Mouse (Mus musculus): Measurements from ENCODE around the gene Cldn1. TPM values are rescaled to one million over a fixed set of nuclear protein-coding genes. Genes with fewer than 3 reads are reported as not detected.

Cldn1 gene
- total and polyA plus RNA-seq, 2 experiments = 39.0 to 40.3 TPM

GRCm38 (mm10) chr16:26360694-26361093 is 10.9 kb downstream of the Cldn1 start:
- no peak overlapping the region for H3K9ac ChIP-seq (ENCODE audit: low read depth, low read length)
- WGBS = 90% methylated on average over 3 of the region's 3 CpGs
- H3K27me3 ChIP-seq (ENCODE audit: control insufficient read depth, insufficient read depth, low read length) = no peaks in the 10 kb centered on the region
- no peak overlapping the region for H3K4me3 ChIP-seq (ENCODE audit: insufficient read depth, low read depth, low read length)
- DNase-seq (ENCODE audit: extremely low read depth, low read depth, low spot score) = no peak
- peaks cover 20% of the 10 kb centered on the region for H3K36me3 ChIP-seq (ENCODE audit: control insufficient read depth, insufficient read depth, low read length)
- H3K4me1 ChIP-seq (ENCODE audit: control insufficient read depth, insufficient read depth, low read length) = peaks cover 16% of the 10 kb centered on the region; the same call in 1 of the 2 replicates
- H3K79me2 ChIP-seq (ENCODE audit: control insufficient read depth, insufficient read depth, low read length) = no peaks in the 10 kb centered on the region; the same call in 1 of the 2 replicates
- H3K27ac ChIP-seq (replicated peaks; ENCODE audit: insufficient read depth, low read depth, low read length) = no peak overlapping the region
- no peak for TF ChIP-seq POLR2A (IDR thresholded peaks at IDR 0.05; ENCODE audit: extremely low read depth, insufficient read depth, low read length)
- TF ChIP-seq CTCF (IDR thresholded peaks at IDR 0.05; ENCODE audit: low read depth, low read length) = no peak

GRCm38 (mm10) chr16:26359619-26360018 is 12.0 kb downstream of the Cldn1 start:
- no peaks in the 10 kb centered on the region for H3K79me2 ChIP-seq (ENCODE audit: control insufficient read depth, insufficient read depth, low read length)
- H3K4me1 ChIP-seq (ENCODE audit: control insufficient read depth, insufficient read depth, low read length) = peaks cover 16% of the 10 kb centered on the region; the same call in 1 of the 2 replicates
- H3K27me3 ChIP-seq (ENCODE audit: control insufficient read depth, insufficient read depth, low read length) = no peaks in the 10 kb centered on the region
- DNase-seq (ENCODE audit: extremely low read depth, low read depth, low spot score) = peak; percentile 41
- H3K36me3 ChIP-seq (ENCODE audit: control insufficient read depth, insufficient read depth, low read length) = peaks cover 19% of the 10 kb centered on the region
- no peak overlapping the region for H3K9ac ChIP-seq (ENCODE audit: low read depth, low read length)
- 63% methylated on average over 4 of the region's 4 CpGs for WGBS
- peak overlapping the region; percentile 93 for H3K27ac ChIP-seq (replicated peaks; ENCODE audit: insufficient read depth, low read depth, low read length)
- TF ChIP-seq POLR2A (IDR thresholded peaks at IDR 0.05; ENCODE audit: extremely low read depth, insufficient read depth, low read length) (no peak), CTCF (IDR thresholded peaks at IDR 0.05; ENCODE audit: low read depth, low read length) (no peak)
- no peak overlapping the region for H3K4me3 ChIP-seq (ENCODE audit: insufficient read depth, low read depth, low read length)

GRCm38 (mm10) chr16:26358898-26359297 is 12.7 kb downstream of the Cldn1 start:
- Histone ChIP-seq H3K4me1 (ENCODE audit: control insufficient read depth, insufficient read depth, low read length) (peaks cover 16% of the 10 kb centered on the region; the same call in 1 of the 2 replicates), H3K9ac (ENCODE audit: low read depth, low read length) (no peak overlapping the region), H3K4me3 (ENCODE audit: insufficient read depth, low read depth, low read length) (no peak overlapping the region), H3K27ac (replicated peaks; ENCODE audit: insufficient read depth, low read depth, low read length) (peak overlapping the region; percentile 97), H3K27me3 (ENCODE audit: control insufficient read depth, insufficient read depth, low read length) (no peaks in the 10 kb centered on the region), H3K36me3 (ENCODE audit: control insufficient read depth, insufficient read depth, low read length) (peaks cover 17% of the 10 kb centered on the region), H3K79me2 (ENCODE audit: control insufficient read depth, insufficient read depth, low read length) (no peaks in the 10 kb centered on the region)
- WGBS = 22% methylated on average over 5 of the region's 5 CpGs
- DNase-seq (ENCODE audit: extremely low read depth, low read depth, low spot score) = peak; percentile 91
- TF ChIP-seq POLR2A (IDR thresholded peaks at IDR 0.05; ENCODE audit: extremely low read depth, insufficient read depth, low read length) (no peak), CTCF (IDR thresholded peaks at IDR 0.05; ENCODE audit: low read depth, low read length) (no peak)

GRCm38 (mm10) chr16:26357863-26358780 is 13.5 kb downstream of the Cldn1 start:
- DNase-seq (ENCODE audit: extremely low read depth, low read depth, low spot score) = peak; percentile 97
- H3K36me3 ChIP-seq (ENCODE audit: control insufficient read depth, insufficient read depth, low read length) = peaks cover 17% of the 10 kb centered on the region
- H3K79me2 ChIP-seq (ENCODE audit: control insufficient read depth, insufficient read depth, low read length) = no peaks in the 10 kb centered on the region
- H3K4me3 ChIP-seq (ENCODE audit: insufficient read depth, low read depth, low read length) = no peak overlapping the region
- no peak for TF ChIP-seq CTCF (IDR thresholded peaks at IDR 0.05; ENCODE audit: low read depth, low read length)
- TF ChIP-seq POLR2A (IDR thresholded peaks at IDR 0.05; ENCODE audit: extremely low read depth, insufficient read depth, low read length) = no peak
- no peak overlapping the region for H3K9ac ChIP-seq (ENCODE audit: low read depth, low read length)
- H3K27me3 ChIP-seq (ENCODE audit: control insufficient read depth, insufficient read depth, low read length) = no peaks in the 10 kb centered on the region
- WGBS = 20% methylated on average over 5 of the region's 5 CpGs
- H3K27ac ChIP-seq (replicated peaks; ENCODE audit: insufficient read depth, low read depth, low read length) = peak overlapping the region; percentile 97
- H3K4me1 ChIP-seq (ENCODE audit: control insufficient read depth, insufficient read depth, low read length) = peaks cover 16% of the 10 kb centered on the region; the same call in 1 of the 2 replicates

GRCm38 (mm10) chr16:26355513-26355912 is 16.1 kb downstream of the Cldn1 start:
- DNase-seq (ENCODE audit: extremely low read depth, low read depth, low spot score) = no peak
- H3K4me3 ChIP-seq (ENCODE audit: insufficient read depth, low read depth, low read length) = no peak overlapping the region
- H3K9ac ChIP-seq (ENCODE audit: low read depth, low read length) = no peak overlapping the region
- peaks cover 3% of the 10 kb centered on the region for H3K36me3 ChIP-seq (ENCODE audit: control insufficient read depth, insufficient read depth, low read length)
- H3K27me3 ChIP-seq (ENCODE audit: control insufficient read depth, insufficient read depth, low read length) = no peaks in the 10 kb centered on the region
- peaks cover 16% of the 10 kb centered on the region; the same call in 1 of the 2 replicates for H3K4me1 ChIP-seq (ENCODE audit: control insufficient read depth, insufficient read depth, low read length)
- H3K27ac ChIP-seq (replicated peaks; ENCODE audit: insufficient read depth, low read depth, low read length) = no peak overlapping the region
- TF ChIP-seq POLR2A (IDR thresholded peaks at IDR 0.05; ENCODE audit: extremely low read depth, insufficient read depth, low read length) (no peak), CTCF (IDR thresholded peaks at IDR 0.05; ENCODE audit: low read depth, low read length) (no peak)
- no peaks in the 10 kb centered on the region for H3K79me2 ChIP-seq (ENCODE audit: control insufficient read depth, insufficient read depth, low read length)
- WGBS = 89% methylated on average over 1 of the region's 1 CpGs

Measured in liver, adult 2 months (tissue).